Mouse (Mus musculus): ENCODE results near the gene Ak2. TPM values are rescaled to one million over a fixed set of nuclear protein-coding genes. Genes with fewer than 3 reads are reported as not detected.

Gene Ak2
- polyA plus RNA-seq, 1 experiment from 2014 or later: 141 TPM

DNA sequence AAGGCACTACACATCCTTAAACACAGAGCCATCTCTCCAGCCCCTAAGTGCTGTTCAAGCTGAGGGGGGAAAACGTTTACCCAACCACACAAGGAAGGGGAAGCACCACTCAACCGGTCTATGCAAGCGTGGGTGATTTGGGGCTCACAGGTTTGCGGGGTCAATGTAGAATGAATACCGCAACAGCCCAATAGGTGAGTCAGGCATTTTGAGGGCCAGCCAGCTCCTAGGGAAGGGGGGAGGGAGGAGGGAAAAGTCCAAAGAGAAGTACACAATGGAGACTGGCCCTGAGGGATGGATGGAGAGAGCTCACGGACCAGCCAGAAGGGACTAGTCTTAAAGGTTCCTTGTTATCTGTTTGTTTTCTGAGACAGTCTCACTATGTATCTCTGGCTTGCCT is 32.1 kb downstream of the Ak2 start:
- ATAC-seq (ENCODE audit: low FRiP score): no peak
- Histone ChIP-seq H3K9ac (ENCODE audit: low read length) (no peak overlapping the region), H3K4me1 (ENCODE audit: control insufficient read depth, insufficient read depth, low read length) (no peaks in the 10 kb centered on the region), H3K27me3 (ENCODE audit: control insufficient read depth, insufficient read depth, low read length) (no peaks in the 10 kb centered on the region), H3K4me2 (no peak overlapping the region), H3K36me3 (ENCODE audit: control insufficient read depth, insufficient read depth, low read length) (no peaks in the 10 kb centered on the region), H3K9me3 (ENCODE audit: control insufficient read depth, low read length) (no peaks in the 10 kb centered on the region), H3K27ac (ENCODE audit: low read depth, low read length) (no peak overlapping the region), H3K4me3 (ENCODE audit: low read depth, low read length) (no peak overlapping the region)
- WGBS: 79% methylated on average over 6 of the region's 6 CpGs
- DNase-seq (ENCODE audit: low spot score, missing footprints): no peak

DNA sequence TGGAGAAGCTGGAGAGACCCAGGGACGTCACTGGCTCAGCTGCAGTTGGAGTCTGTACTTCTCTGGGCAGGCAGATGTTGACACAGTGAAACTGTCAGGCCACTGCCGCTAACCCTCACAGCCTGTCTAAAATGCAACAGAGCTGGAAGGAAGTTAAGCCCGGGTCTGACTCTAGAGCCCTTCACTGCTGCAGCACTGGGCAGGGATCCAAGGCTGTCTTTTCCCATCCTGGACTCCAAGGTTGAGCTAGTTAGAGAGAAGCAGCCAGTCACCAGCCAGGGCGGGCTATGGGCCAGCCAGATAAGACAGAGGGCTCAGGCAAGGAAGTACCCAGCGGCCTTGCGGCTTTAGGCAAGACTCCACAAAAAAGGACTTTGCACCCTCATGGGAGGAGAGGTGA is 33.0 kb downstream of the Ak2 start:
- no peak for ATAC-seq (ENCODE audit: low FRiP score)
- H3K9ac ChIP-seq (ENCODE audit: low read length): no peak overlapping the region
- WGBS: 82% methylated on average over 6 of the region's 6 CpGs

DNA sequence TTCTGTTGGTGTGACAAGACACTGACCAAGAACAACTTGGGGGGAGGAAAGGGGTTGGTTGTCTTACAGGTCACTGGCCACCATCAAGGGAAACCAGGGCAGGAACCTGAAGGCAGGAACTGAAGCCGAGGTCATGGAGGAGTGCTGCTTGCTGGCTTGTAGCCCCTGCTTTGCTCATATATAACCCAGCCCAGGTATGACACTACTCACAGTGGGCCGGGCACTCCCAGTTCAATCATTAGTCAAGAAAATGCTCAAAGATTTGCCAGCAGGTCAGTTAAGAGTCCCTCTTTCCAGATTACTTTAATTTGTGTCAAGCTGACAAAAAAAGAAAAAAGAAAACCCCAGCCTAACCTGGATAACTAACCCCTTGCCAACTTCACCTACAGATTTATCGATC is 33.9 kb downstream of the Ak2 start:
- no peak for ATAC-seq (ENCODE audit: low FRiP score)
- H3K27me3 ChIP-seq (ENCODE audit: control insufficient read depth, insufficient read depth, low read length): no peaks in the 10 kb centered on the region
- no peaks in the 10 kb centered on the region for H3K36me3 ChIP-seq (ENCODE audit: control insufficient read depth, insufficient read depth, low read length)
- no peak overlapping the region for H3K27ac ChIP-seq (ENCODE audit: low read depth, low read length)
- H3K4me3 ChIP-seq (ENCODE audit: low read depth, low read length): no peak overlapping the region
- no peaks in the 10 kb centered on the region for H3K9me3 ChIP-seq (ENCODE audit: control insufficient read depth, low read length)
- no peak overlapping the region for H3K9ac ChIP-seq (ENCODE audit: low read length)
- DNase-seq (ENCODE audit: low spot score, missing footprints): no peak
- H3K4me2 ChIP-seq: no peak overlapping the region
- WGBS: 91% methylated on average over 3 of the region's 3 CpGs
- H3K4me1 ChIP-seq (ENCODE audit: control insufficient read depth, insufficient read depth, low read length): no peaks in the 10 kb centered on the region

More for the DNA sequence above, 33.0 kb downstream of the Ak2 start:
- no peaks in the 10 kb centered on the region for H3K36me3 ChIP-seq (ENCODE audit: control insufficient read depth, insufficient read depth, low read length)
- H3K4me3 ChIP-seq (ENCODE audit: low read depth, low read length): no peak overlapping the region
- no peaks in the 10 kb centered on the region for H3K9me3 ChIP-seq (ENCODE audit: control insufficient read depth, low read length)
- no peak for DNase-seq (ENCODE audit: low spot score, missing footprints)
- H3K4me1 ChIP-seq (ENCODE audit: control insufficient read depth, insufficient read depth, low read length): no peaks in the 10 kb centered on the region
- no peaks in the 10 kb centered on the region for H3K27me3 ChIP-seq (ENCODE audit: control insufficient read depth, insufficient read depth, low read length)
- no peak overlapping the region for H3K4me2 ChIP-seq
- no peak overlapping the region for H3K27ac ChIP-seq (ENCODE audit: low read depth, low read length)

DNA sequence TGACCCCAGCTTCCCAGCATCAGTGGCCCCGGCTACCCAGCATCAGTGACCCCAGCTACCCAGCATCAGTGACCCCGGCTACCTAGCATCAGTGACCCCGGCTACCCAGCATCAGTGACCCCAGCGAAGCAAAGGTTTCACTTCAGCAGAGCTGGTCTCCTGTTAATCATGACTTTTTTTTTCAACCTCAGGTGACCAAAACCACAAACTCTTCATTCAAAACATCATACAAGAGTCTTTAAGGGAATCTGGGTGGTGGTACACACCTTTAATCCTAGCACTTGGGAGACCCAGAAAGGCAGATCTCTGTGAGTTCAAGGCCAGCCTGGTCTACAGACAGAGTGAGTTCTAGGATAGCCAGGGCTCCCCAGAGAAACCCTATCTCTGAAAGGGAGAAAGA is 39.0 kb downstream of the Ak2 start:
- Histone ChIP-seq H3K9ac (ENCODE audit: low read length) (no peak overlapping the region), H3K27me3 (ENCODE audit: control insufficient read depth, insufficient read depth, low read length) (no peaks in the 10 kb centered on the region), H3K9me3 (ENCODE audit: control insufficient read depth, low read length) (no peaks in the 10 kb centered on the region), H3K4me3 (ENCODE audit: low read depth, low read length) (no peak overlapping the region), H3K27ac (ENCODE audit: low read depth, low read length) (no peak overlapping the region), H3K4me1 (ENCODE audit: control insufficient read depth, insufficient read depth, low read length) (no peaks in the 10 kb centered on the region), H3K4me2 (no peak overlapping the region), H3K36me3 (ENCODE audit: control insufficient read depth, insufficient read depth, low read length) (no peaks in the 10 kb centered on the region)
- DNase-seq (ENCODE audit: low spot score, missing footprints) (no peak), ATAC-seq (ENCODE audit: low FRiP score) (no peak)
- WGBS: 86% methylated on average over 4 of the region's 4 CpGs

DNA sequence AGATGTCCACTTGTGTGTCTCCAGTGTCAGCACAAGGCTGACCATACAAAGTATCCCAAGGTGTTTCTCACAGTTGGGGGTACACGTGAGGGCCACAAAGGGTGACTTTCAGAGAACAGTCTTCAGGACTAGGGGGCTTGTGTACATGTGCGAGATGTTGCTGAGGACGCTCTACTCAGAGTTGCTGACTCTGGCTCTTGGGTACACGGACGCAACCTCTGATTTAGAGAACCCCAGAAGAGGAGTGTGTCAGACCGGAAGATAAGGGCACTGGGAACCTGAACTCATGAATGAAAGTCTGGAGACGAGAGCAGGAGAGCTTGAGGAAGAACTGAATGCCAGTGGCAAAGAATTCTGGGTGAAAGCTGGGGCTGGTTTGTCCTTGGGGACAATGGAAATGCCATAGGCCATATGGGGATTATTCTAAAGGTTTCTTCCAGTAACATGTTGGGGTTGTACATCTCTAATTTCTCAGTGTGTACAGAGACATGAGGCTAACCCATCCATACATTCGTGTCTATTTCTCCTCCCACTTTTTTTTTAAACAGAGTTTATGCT is 39.7 kb downstream of the Ak2 start:
- Histone ChIP-seq H3K36me3 (ENCODE audit: control insufficient read depth, insufficient read depth, low read length) (no peaks in the 10 kb centered on the region), H3K4me1 (ENCODE audit: control insufficient read depth, insufficient read depth, low read length) (no peaks in the 10 kb centered on the region), H3K9me3 (ENCODE audit: control insufficient read depth, low read length) (no peaks in the 10 kb centered on the region), H3K27me3 (ENCODE audit: control insufficient read depth, insufficient read depth, low read length) (no peaks in the 10 kb centered on the region), H3K4me2 (no peak overlapping the region), H3K4me3 (ENCODE audit: low read depth, low read length) (no peak overlapping the region), H3K27ac (ENCODE audit: low read depth, low read length) (no peak overlapping the region), H3K9ac (ENCODE audit: low read length) (no peak overlapping the region)
- ATAC-seq (ENCODE audit: low FRiP score) (no peak), DNase-seq (ENCODE audit: low spot score, missing footprints) (no peak)
- WGBS: 85% methylated on average over 8 of the region's 8 CpGs

DNA sequence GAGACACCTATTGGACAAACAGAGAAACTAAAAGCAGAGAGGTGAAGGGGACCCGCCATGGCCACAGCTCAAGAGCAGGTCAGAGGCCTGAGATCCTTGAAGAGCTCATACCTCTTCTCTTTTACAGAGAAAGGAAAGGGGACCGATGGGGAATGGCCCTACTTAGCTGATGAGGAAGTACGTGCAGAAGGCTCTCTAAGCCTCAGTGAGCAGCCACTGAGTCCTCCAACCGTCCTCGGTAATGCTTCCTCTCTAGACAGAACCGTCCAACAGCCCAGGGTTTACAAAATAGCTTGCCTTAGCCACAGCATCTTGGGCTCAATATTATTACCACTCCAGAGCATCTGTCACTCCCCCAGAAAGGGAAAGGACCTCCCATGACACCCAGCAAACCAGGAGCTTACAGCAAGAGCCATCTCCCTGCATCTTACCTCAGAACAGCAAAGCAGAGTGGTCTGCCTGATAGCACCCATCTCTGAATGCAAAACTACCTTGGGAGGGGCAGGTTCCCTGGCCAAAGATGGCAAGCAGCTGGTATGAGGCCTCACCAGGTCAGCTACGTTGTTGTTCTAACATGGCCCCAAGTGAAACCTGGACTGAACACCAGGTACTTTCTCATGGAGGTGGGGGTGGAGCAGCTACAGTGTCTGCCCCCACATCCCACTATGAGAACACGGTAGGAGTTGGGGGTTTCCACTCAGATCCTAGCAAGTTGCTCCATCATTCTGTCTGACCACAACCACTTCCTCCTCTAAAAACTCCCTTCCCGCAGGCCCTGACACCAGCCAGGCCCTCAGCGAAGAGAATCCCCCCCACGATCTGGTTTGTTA is 40.6 kb downstream of the Ak2 start:
- ATAC-seq (ENCODE audit: low FRiP score) (no peak), DNase-seq (ENCODE audit: low spot score, missing footprints) (no peak)
- Histone ChIP-seq H3K4me1 (ENCODE audit: control insufficient read depth, insufficient read depth, low read length) (no peaks in the 10 kb centered on the region), H3K4me3 (ENCODE audit: low read depth, low read length) (no peak overlapping the region), H3K9ac (ENCODE audit: low read length) (no peak overlapping the region), H3K36me3 (ENCODE audit: control insufficient read depth, insufficient read depth, low read length) (no peaks in the 10 kb centered on the region), H3K27me3 (ENCODE audit: control insufficient read depth, insufficient read depth, low read length) (no peaks in the 10 kb centered on the region), H3K4me2 (no peak overlapping the region), H3K27ac (ENCODE audit: low read depth, low read length) (no peak overlapping the region), H3K9me3 (ENCODE audit: control insufficient read depth, low read length) (no peaks in the 10 kb centered on the region)
- WGBS: 77% methylated on average over 11 of the region's 11 CpGs

DNA sequence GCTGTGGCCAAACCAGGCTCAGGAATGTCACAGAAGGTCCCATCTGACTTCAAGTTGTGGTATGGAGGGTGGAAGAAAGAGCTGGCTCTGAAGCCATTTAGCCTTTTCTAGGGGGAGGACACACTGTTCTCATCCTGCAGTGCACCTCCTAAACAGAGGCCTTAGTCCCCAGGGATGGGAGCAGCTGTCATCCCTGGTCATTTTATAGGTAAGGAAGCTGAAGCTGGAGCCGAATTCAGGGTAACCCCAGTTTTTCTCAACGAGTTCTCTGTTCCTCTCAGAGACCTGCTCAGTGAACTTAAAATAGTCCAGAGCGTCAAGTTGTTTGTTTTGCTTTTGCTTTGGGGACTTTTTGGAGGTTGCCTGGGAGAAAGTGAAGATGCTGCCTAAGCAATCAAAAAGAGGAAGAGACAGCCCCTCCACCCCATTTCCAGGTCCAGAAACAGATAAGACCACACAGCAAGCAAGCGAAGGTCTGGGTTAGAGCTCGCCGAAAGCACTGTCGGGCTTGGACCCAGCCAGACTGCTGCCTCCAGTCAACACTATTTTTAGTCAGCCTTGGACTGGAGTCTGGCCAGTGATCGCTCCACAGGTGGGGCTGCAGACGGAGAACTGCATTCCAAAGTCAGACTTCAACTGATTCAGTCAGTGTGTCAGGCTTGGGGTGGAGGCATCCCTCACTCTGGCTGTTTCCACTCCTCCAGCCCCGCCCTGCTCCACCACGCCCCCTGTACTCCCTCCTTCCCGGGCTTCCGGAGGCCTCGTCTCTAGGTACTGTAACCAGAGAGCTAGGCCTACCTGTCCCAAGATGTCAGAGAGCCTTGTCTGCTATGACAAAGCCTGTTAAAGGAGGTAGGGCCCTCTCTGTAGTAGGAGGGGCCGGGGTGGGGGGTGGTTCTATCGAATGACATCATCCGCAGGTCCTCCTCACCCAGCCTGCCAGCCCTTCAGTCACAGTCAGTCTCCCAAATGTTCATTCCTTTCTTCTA is 41.5 kb downstream of the Ak2 start:
- H3K36me3 ChIP-seq (ENCODE audit: control insufficient read depth, insufficient read depth, low read length): no peaks in the 10 kb centered on the region
- no peak overlapping the region for H3K27ac ChIP-seq (ENCODE audit: low read depth, low read length)
- no peaks in the 10 kb centered on the region for H3K4me1 ChIP-seq (ENCODE audit: control insufficient read depth, insufficient read depth, low read length)
- no peak overlapping the region for H3K4me2 ChIP-seq
- DNase-seq (ENCODE audit: low spot score, missing footprints) (peak; percentile 86), ATAC-seq (ENCODE audit: low FRiP score) (no peak)
- H3K9me3 ChIP-seq (ENCODE audit: control insufficient read depth, low read length): no peaks in the 10 kb centered on the region
- no peak overlapping the region for H3K4me3 ChIP-seq (ENCODE audit: low read depth, low read length)
- H3K9ac ChIP-seq (ENCODE audit: low read length): no peak overlapping the region
- WGBS: 33% methylated on average over 17 of the region's 17 CpGs
- H3K27me3 ChIP-seq (ENCODE audit: control insufficient read depth, insufficient read depth, low read length): no peaks in the 10 kb centered on the region

DNA sequence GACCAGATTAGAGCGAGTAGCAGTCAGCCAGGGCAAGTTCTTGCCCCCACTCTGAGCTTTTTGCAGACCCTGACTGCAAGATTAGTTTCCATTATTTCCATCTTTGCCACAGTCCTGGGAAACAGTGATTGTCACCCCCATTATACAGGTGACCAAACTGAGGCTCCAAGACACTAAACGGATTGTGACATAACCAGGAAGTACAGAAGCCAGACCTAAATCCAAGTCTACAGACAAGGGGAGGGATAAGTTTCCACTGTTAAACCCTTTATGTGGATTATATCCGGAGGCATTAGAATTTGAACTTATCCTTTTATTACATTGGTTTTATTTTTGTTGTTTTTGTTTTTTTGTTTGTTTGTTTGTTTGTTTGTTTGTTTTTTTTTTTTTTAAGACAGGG is 42.5 kb downstream of the Ak2 start:
- Histone ChIP-seq H3K4me1 (ENCODE audit: control insufficient read depth, insufficient read depth, low read length) (no peaks in the 10 kb centered on the region), H3K4me2 (no peak overlapping the region), H3K9ac (ENCODE audit: low read length) (no peak overlapping the region), H3K36me3 (ENCODE audit: control insufficient read depth, insufficient read depth, low read length) (no peaks in the 10 kb centered on the region), H3K9me3 (ENCODE audit: control insufficient read depth, low read length) (no peaks in the 10 kb centered on the region), H3K27me3 (ENCODE audit: control insufficient read depth, insufficient read depth, low read length) (no peaks in the 10 kb centered on the region), H3K4me3 (ENCODE audit: low read depth, low read length) (no peak overlapping the region), H3K27ac (ENCODE audit: low read depth, low read length) (no peak overlapping the region)
- WGBS: 93% methylated on average over 3 of the region's 3 CpGs
- no peak for DNase-seq (ENCODE audit: low spot score, missing footprints)
- ATAC-seq (ENCODE audit: low FRiP score): no peak
